Mouse (Mus musculus): ENCODE results near the gene Alx1.

Gene Alx1

DNA sequence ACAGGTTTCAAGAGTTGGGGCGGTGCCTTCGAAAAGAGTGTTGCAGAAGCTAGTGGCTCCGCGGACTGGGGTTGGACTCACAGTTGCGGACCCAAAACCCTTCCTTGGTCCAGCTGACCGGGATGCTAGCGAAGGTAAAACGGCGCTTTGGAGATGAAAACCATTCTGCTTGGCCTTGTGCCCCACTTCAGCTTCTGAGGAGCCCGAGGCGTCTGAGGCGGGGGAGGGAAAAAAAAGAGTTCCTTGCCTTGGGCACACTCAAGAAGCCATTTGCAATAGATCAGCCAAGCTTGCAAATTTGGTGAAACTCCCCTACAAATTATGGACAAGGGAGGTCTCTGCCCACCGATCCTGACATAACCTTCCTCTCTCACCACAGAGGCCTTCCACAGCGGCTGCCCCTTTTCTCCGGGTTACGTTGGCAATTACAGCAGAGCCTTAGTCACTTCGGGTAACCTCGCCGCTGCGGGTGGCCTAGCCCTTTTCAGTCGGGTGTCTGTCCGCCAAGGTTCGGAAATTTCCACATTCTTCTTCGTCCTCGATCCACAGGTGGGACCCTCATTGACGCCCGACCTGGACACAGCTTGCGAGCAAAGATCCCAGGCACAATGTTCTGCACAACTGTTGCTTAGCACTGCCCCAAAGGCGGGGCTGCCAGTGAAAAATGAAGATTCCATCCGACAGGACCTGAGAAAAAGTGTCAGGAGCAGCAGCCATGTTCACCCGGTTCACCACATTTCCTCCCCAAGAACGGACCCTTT lies at the start of gene Alx1:
TSS of gene Alx1 (minus strand) at position 486 of the 761 bp plus-strand sequence.
- DNase-seq (ENCODE audit: low spot score), result no peak

DNA sequence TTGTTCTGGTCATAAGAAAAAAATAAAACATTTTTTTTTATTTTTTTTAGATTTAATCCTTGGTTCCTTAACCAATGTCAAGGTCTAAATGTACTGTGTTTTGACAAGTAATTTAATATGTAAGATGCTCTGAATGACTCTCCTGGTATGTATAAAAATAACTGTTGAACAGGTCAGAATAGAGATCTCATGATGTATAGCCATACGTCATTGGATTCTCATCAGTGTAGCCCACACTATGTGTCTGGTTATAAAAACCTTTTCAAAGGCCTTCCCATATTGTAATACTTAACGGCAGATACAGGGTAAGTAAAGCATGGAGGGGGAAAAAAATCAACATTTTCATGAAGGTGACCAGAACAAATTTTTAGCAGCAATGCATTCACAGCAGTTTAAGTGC lies 19.6 kb upstream of the Alx1 start:
- no peak for DNase-seq (ENCODE audit: low spot score)

DNA sequence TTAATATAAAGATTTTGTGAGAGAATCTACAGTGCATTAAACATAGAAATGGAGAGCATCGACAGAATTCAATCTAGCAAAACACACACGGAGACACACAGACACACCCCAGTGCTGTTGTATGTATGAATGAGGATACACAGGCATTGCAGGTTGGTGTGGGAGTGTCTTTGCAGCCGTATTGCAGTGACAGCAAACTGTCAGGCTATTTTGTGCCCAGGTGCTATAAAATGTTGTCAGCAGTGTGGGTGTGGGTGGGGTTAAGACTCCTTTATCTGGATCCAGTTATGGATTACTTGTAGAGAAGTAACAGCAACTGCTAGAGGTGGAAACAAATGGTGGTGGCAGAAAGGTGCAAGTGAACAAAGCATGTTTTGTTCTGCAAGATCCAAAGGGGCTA lies 16.6 kb upstream of the Alx1 start:
- no peak for DNase-seq (ENCODE audit: low spot score)

DNA sequence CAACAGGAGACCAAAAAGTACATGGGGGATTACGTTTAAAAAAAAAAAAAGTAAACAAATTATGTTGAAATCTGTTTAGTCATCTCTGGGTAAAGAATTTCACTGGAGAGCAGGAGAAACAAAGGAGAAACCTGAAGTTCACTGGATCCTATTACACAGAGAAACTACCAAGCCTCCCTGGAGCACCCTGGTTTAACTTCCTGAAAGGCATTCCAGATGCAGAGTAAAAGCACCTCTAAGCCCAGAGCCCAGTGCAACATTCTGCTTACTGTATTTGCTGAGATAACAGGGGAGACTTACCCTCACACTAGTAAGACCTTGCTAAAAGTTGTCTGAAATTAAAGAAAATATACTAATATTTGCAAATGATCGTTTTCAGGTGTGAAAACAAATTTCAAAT lies 15.0 kb upstream of the Alx1 start:
- no peak for DNase-seq (ENCODE audit: low spot score)

DNA sequence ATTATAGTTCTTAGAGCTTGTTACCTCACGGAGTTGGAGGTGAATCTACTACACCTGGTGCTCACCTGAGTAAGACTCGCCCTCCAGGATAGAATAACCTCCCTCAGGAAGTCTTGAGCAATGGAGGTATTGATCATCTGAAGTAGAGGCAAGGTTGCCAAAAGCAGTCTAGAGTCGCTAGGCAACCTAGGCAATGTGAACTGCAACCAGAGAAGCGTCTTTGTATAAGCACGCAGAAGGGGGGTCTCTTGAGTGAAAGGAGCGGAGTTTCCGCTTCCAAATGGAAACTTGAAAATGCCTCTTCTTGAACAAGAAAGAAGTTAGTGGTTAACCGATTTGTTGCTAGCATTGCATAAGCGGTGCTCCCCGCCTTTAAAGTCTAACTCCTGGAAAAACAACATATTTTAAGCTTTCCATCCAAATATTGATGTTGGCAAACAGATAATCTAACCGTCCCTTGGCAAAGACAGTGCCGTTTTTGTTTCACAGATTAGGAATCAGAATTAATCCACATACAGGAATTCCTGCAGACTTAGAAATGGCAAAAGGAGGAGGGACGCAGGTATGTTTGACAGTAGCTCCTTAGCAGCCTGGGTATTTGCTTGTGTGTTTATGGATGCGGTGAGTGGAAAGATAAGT lies 5.1 kb upstream of the Alx1 start:
- DNase-seq (ENCODE audit: low spot score), result no peak

DNA sequence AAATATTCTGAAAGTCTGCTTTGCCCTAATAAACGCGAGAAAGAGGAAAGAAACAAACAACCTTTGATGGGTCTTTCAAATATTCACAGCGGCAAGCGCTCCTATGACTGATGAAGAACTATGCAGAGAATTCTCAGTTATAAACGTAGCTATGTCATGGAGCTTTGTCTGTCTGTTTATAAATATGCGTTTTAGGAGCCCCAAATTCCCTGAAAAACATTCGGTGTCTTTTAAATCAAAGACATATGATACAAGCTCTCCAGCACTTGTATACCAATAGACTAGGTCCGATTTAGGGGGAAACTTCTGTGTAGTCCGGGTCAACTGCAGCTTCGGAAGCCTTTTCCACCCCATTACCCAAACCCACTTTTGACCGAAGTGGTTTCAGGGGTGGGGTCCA lies 916 bp upstream of the Alx1 start:
- no peak for DNase-seq (ENCODE audit: low spot score)

DNA sequence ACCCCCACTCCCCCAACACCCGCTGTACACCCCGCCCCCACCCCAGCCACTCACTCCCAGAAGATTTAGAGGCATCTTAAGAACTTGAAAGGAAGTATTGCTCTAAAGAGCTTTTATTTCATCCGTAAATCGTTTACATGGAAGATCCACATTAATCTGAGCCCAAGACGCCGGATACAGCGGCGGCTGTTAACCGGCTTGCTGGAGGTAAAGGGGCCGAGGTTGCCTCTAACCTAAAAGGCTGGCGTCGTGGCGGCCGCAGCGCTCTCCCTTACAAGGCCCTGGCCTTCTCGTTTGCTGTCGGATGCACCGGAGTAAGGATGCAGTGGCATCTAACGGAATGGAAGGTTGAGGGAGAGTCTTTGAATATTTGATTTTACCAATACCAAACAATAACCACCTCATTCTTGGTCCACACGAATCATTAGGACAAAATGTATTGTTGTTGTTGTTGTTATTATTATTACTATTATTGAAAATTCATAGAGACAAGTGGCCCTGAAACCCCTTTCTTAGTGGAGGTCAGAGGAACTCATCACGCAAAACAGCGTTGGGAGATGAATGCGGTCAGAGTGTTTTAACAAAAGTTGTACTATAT lies 784 bp downstream of the Alx1 start:
- no peak for DNase-seq (ENCODE audit: low spot score)

DNA sequence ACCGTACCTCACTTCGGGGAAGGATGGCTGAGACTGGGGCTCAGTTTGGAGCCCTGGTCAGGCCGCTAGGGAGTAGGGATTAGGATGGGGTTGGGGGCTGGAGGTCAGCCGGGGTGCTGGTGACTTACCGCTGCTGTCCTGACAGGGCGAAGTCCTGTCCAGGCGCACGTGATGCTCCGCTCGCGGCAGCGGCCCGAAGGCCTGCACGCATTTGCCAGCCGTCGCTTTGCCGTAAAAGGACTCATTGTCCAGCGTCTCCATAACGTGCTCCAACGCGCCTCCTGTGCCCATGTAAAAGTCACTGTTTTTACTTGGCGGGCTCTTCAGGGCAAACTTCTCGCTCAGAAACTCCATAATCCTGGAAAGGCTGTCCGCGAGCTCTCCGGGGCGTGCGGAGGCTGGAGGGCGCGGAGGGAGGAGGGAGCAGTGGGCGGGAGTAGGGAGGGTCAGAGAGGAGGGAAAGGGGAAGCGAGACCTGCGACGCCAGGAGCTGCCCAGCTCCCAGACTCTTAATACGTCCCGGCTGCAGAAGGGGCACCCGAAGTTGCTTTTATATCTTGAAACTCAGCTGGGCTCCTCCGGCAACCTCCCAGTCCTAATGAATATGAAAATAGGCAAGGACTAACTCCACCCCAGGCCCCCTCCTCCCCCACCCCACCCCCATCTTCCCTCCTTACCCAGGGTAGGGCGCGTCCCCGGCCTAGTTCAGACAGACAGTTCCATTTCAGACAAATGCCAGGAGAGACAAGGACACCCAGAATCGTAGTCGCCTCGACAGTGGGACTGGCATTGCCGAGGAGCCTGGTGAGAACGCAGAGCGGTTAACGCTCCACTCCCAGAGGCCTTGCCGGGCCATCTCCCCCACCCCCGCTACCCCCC lies 1.5 kb downstream of the Alx1 start:
- DNase-seq (ENCODE audit: low spot score), result no peak

DNA sequence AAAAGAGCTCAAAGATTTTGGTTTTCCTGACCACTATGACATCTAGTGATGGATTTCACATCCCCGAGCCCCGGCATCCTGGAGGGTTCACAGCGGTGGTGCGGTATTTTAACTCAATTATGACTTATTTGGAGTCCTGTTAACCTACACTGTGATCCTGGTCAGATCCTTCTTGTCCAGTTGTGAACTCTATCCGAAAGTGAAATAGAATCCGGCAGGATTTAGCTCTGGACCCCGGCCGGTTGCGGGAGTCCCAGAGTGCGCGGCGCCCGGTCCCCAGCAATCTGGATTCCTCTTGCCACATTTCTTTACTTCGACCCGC lies 2.1 kb downstream of the Alx1 start:
- no peak for DNase-seq (ENCODE audit: low spot score)

DNA sequence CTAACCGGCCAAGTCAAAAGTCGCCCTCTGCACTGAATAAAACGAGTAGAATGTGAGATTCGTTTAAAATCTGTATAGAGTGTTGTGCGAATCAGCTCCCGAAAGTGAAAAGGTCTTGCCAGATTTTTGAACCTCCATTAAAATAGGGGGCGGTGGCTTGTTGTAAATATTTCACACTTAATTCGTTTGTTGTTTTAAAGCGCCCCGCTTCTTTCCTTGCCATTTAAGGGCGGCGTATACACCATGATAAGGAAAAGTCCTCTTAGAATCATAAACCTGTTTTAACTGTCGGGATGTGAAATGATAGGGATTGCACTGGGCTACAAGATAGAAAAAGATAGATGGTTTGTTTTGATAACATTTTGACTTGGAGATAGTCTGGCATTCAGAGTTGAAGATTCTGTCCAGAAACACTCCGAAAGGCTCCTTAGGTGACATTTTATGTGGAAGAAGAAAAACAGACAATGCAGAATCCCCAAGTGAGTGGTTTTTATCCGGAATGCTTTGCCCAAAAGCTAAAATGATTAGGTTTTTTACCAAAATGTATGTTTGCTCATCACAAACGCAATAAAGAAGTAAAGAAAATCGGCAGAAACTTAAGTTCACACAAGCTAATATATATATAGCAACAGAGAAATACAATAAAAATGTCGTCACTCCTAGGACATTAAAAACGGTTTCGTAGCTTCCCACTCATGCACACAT lies 2.6 kb downstream of the Alx1 start:
- no peak for DNase-seq (ENCODE audit: low spot score)

DNA sequence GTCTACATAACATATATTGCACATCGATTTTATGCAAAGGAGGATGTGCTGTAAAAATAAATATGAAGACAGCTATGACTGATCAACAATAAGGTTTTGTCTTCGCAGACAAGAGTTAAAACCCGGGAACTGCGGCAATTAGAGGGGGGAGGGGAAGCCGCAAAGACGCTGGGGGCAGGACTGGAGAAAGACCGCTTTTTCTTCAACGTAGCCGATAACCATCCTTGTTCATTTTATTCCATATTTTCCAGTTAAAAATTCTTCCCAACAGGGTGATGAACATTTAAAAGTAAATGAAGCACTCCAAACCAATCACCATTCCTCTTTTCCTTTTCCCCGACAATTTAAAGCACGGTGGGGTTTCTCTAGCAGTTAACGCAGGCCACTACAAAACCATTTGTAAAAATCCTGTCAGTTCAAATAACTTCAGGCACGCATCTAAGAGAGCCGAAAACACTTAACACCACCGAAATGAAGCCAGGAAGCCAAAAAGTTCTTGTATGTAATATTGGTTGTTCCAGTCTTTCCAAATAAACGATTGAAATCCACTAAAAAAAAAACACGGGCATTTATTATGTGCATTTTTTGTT lies 3.3 kb downstream of the Alx1 start:
- DNase-seq (ENCODE audit: low spot score), result no peak

DNA sequence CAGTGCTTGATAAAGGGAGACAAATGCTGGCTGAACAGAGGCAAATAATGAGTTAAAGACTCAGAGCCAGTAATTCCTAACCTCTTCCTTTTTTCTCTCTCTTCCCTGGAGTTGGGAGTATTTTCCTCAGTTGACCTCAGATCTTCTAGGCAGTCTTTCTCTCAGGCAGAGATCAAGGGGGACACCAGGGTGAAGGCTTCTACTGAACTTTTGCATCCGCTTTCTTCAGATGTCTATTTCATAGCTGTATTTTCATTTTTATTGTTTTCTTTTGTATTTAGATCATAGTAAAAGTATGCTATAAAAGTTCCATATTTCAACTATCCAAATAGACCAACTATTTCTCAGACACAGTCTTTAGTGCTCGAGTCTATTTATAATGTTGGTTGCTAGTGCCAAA lies 27.5 kb downstream of the Alx1 start:
- no peak for DNase-seq (ENCODE audit: low spot score)

DNA sequence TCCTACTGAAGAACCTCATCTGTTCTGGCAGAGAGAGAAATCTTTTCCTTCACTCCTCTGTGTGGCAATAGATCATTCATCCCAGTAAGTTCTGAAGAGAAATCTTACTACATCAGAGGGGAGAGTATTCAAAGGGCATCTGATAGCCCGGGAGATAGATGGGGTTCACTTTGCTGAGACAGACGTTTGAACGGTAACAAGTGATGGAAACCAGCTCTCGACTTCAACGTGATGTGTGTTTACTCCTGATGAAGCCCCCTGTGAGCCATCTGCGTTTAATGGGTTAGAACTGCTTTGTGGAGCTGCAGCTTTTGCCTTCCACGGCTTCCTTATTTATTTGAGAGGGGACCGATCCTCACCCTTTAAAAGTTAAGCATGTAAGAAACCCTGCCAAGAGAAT lies 29.1 kb downstream of the Alx1 start:
- DNase-seq (ENCODE audit: low spot score), result no peak

DNA sequence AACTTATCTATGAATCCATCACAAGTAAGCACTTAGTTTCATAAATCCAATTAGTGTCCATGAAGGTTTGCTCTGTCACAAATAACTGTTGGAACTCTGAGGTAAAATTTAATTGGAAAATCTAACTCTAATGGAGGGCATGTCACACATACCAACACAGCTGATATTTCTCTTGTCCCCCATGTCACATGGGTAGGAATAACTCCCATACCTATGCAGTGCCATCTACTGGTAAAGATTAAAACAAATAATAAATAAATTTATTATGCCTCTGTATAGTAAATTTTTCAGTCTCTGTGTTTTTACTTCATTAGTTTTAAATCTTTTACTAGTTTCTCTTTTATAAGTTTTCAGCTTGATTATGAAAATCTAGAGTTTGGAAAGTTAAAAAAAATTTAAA lies 30.4 kb downstream of the Alx1 start:
- DNase-seq (ENCODE audit: low spot score), result no peak

DNA sequence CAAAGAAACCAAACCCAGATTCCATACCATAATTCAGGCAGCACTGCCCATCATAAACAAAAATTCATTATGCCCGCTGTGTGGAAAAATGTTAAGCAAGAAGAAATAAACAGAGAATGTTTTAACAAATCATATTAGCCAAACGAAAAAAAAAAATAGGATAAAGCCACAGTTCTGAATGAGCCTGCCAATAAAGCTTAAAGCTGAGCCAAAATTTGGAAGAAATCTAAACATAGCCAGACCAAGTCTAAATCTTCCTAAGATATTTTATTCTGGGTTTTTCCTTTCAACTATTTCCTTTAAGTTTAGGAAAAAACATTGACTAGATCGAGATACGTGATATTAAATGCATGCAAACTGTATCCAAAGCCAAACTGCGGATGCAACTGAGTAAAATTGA lies 54.9 kb downstream of the Alx1 start:
- no peak for DNase-seq (ENCODE audit: low spot score)

DNA sequence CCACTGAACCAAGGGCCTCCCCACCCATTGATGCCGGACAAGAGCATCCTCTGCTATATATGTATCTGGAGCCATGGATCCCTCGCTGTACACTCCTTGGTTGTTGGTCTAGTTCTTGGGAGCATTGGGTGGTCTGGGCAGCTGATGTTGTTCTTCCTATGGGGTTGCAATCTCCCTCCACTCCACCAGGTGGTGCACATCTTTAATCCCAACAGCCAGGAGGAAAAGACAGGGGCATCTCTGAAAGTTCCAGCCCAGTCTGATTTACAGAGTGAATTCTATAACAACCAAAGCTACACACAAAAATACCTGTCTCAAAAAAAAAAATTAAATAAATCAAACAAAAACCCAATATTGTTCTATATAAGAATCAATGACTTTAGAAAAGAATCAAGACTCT lies 70.4 kb downstream of the Alx1 start:
- no peak for DNase-seq (ENCODE audit: low spot score)

All from T-cell, adult 2 months (primary cell).